Mouse (Mus musculus) forebrain, embryonic 16.5 days (tissue): ENCODE results near the gene Igbp1b. TPM values are rescaled to one million over a fixed set of nuclear protein-coding genes. Genes with fewer than 3 reads are reported as not detected.

Experiments used
- ATAC-seq: fragments of 200-750 bp; cut with Nextera tagmentation; 2 replicates; pipeline ENCODE4 v1.8.0; 2017; ENCODE audit warnings: mild to moderate bottlenecking, moderate library complexity
- H3K27ac ChIP-seq: fragments of 300-500 bp; sonication (generic); 2 replicates; pipeline ENCODE4 v1.5.1; 2014; ENCODE audit warnings: low read length, control low read depth
- H3K27me3 ChIP-seq: fragments of 300-500 bp; sonication (generic); replicated peaks from 2 replicates; pipeline ENCODE4 v1.6.1; 2014; ENCODE audit warnings: low read length; ENCODE audit not compliant: control insufficient read depth, insufficient read depth
- H3K36me3 ChIP-seq: fragments of 300-500 bp; sonication (generic); 2 replicates; pipeline ENCODE4 v1.6.1; 2014; ENCODE audit not compliant: control insufficient read depth, insufficient read depth
- H3K4me1 ChIP-seq: fragments of 300-500 bp; sonication (generic); replicated peaks from 2 replicates; pipeline ENCODE4 v1.6.1; 2014; ENCODE audit warnings: low read length; ENCODE audit not compliant: control insufficient read depth, insufficient read depth
- H3K4me2 ChIP-seq: fragments of 300-500 bp; sonication (generic); 2 replicates; pipeline ENCODE4 v1.6.1; 2014; ENCODE audit warnings: mild to moderate bottlenecking, low read length, control low read depth
- H3K4me3 ChIP-seq: fragments of 300-500 bp; sonication (generic); replicated peaks from 2 replicates; pipeline ENCODE4 v1.5.1; 2014; ENCODE audit warnings: mild to moderate bottlenecking, low read length, control low read depth
- H3K9ac ChIP-seq: fragments of 300-500 bp; sonication (generic); replicated peaks from 2 replicates; pipeline ENCODE4 v1.6.1; 2014; ENCODE audit warnings: low read depth, low read length, control low read depth
- H3K9me3 ChIP-seq: fragments of 300-500 bp; sonication (generic); 2 replicates; pipeline ENCODE4 v1.6.1; 2016; ENCODE audit warnings: low read length; ENCODE audit not compliant: control insufficient read depth
- WGBS: fragments of 180-500 bp; shearing (Covaris S2); extraction: QIAGEN DNeasy Blood & Tissue Kit; methylation state at CpG from one replicate; pipeline ENCODE4 v1.1.7; 2014; 5-methylcytosine and 5-hydroxymethylcytosine counted together
- polyA plus RNA-seq: library from polyadenylated mRNA; unstranded; fragments of >200 nt; fragmentation: Nextera tagmentation; extraction: Ambion mirVana; gene quantifications from 2 replicates; pipeline ENCODE4 v1.2.1, GENCODE M21; 2015

Igbp1b gene
- 0.57 and 0.61 TPM in 2 replicates for polyA plus RNA-seq

- Histone ChIP-seq H3K36me3 (no peaks in the 10 kb centered on the region), H3K27me3 (no peaks in the 10 kb centered on the region), H3K4me3 (no peak within 1 kb of the TSS), H3K9me3 (no peaks in the 10 kb centered on the region), H3K4me2 (no peak within 1 kb of the TSS), H3K9ac (no peak within 1 kb of the TSS), H3K4me1 (no peaks in the 10 kb centered on the region), H3K27ac (no peak within 1 kb of the TSS)
- 48% methylated on average over 3 of the region's 3 CpGs for WGBS
- ATAC-seq = peak; percentile 76
Observed at GRCm38 (mm10) chr6:138658516-138658915, at the start of gene Igbp1b. Igbp1b (minus strand) TSS chr6:138658544.

- no peaks in the 10 kb centered on the region for H3K27me3 ChIP-seq
- no peaks in the 10 kb centered on the region for H3K36me3 ChIP-seq
- H3K4me2 ChIP-seq = no peak overlapping the region
- ATAC-seq = no peak
- H3K4me3 ChIP-seq = no peak overlapping the region
- H3K9ac ChIP-seq = no peak overlapping the region
- H3K4me1 ChIP-seq = no peaks in the 10 kb centered on the region
- no peaks in the 10 kb centered on the region for H3K9me3 ChIP-seq
- no peak overlapping the region for H3K27ac ChIP-seq
Observed at GRCm38 (mm10) chr6:138682959-138683358, 24.6 kb upstream of the Igbp1b start.

- WGBS = 5% methylated on average over 2 of the region's 2 CpGs
- ATAC-seq = no peak
- H3K4me1 ChIP-seq = no peaks in the 10 kb centered on the region
Observed at GRCm38 (mm10) chr6:138672704-138673141, 14.4 kb upstream of the Igbp1b start.

DNA sequence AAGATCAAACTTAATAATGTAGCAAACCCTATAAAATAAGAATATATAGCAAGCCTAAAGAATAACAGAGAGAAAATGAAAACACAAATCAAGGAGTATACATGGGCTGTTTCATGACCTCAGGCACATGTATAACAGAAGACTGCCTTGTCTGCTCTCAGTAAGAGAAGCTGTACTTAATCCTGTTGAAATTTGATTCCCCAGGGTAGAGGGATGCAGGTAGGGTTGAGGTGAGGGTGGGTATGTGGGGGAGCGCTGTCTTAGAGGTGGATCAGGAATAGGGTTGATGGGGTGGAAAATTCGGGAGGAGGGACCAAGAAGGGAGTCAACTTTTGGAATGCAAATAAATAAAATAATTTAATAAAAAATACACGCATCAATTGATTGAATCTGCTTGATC is 7.1 kb upstream of the Igbp1b start:
- Histone ChIP-seq H3K4me3 (no peak overlapping the region), H3K9me3 (no peaks in the 10 kb centered on the region), H3K36me3 (no peaks in the 10 kb centered on the region), H3K4me1 (no peaks in the 10 kb centered on the region), H3K4me2 (no peak overlapping the region), H3K9ac (no peak overlapping the region), H3K27ac (no peak overlapping the region), H3K27me3 (no peaks in the 10 kb centered on the region)
- ATAC-seq = no peak
- WGBS = 75% methylated on average over 3 of the region's 3 CpGs

More at GRCm38 (mm10) chr6:138672704-138673141, 14.4 kb upstream of the Igbp1b start:
- H3K27ac ChIP-seq = no peak overlapping the region
- no peaks in the 10 kb centered on the region for H3K36me3 ChIP-seq
- no peaks in the 10 kb centered on the region for H3K9me3 ChIP-seq
- H3K4me3 ChIP-seq = no peak overlapping the region
- no peak overlapping the region for H3K4me2 ChIP-seq
- H3K9ac ChIP-seq = no peak overlapping the region
- no peaks in the 10 kb centered on the region for H3K27me3 ChIP-seq

DNA sequence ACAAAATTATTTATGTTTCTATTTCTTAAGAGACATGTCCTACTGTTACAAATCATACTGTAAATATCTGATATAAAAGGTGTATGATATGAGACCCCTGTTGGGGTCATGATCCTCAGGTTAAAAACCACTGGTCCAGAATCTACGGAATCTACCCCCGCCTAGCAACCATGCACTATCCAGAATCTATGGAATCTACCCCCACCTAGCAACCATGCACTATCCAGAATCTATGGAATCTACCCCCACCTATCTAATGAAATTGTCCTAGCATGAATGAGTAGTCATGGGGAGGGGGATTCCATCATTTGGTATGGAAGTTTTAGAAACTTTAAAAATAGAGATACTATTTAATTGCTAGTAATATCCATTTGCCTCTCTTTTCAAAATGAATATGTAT is 12.7 kb downstream of the Igbp1b start:
- ATAC-seq = no peak

GRCm38 (mm10) chr6:138639351-138639750 is 19.0 kb downstream of the Igbp1b start:
- no peaks in the 10 kb centered on the region for H3K36me3 ChIP-seq
- no peak for ATAC-seq
- no peak overlapping the region for H3K27ac ChIP-seq
- H3K27me3 ChIP-seq = no peaks in the 10 kb centered on the region
- H3K4me2 ChIP-seq = no peak overlapping the region
- no peak overlapping the region for H3K4me3 ChIP-seq
- no peaks in the 10 kb centered on the region for H3K4me1 ChIP-seq
- no peak overlapping the region for H3K9ac ChIP-seq
- WGBS = 77% methylated on average over 4 of the region's 4 CpGs
- H3K9me3 ChIP-seq = no peaks in the 10 kb centered on the region

More for the DNA sequence above, 12.7 kb downstream of the Igbp1b start:
- Histone ChIP-seq H3K36me3 (no peaks in the 10 kb centered on the region), H3K27ac (no peak overlapping the region), H3K4me3 (no peak overlapping the region), H3K9me3 (no peaks in the 10 kb centered on the region), H3K4me1 (no peaks in the 10 kb centered on the region), H3K27me3 (no peaks in the 10 kb centered on the region), H3K9ac (no peak overlapping the region), H3K4me2 (no peak overlapping the region)
- 97% methylated on average over 2 of the region's 2 CpGs for WGBS

- no peaks in the 10 kb centered on the region; the same call in 1 of the 2 replicates for H3K27me3 ChIP-seq
- H3K4me2 ChIP-seq = no peak overlapping the region
- no peak for ATAC-seq
- H3K9me3 ChIP-seq = no peaks in the 10 kb centered on the region
- H3K27ac ChIP-seq = no peak overlapping the region
- no peaks in the 10 kb centered on the region for H3K4me1 ChIP-seq
- no peak overlapping the region for H3K9ac ChIP-seq
- H3K36me3 ChIP-seq = no peaks in the 10 kb centered on the region
- no peak overlapping the region for H3K4me3 ChIP-seq
Observed at GRCm38 (mm10) chr6:138620786-138621185, 37.6 kb downstream of the Igbp1b start.

- no peak for ATAC-seq
- Histone ChIP-seq H3K4me1 (no peaks in the 10 kb centered on the region), H3K9ac (no peak overlapping the region), H3K27ac (no peak overlapping the region), H3K36me3 (no peaks in the 10 kb centered on the region), H3K4me3 (no peak overlapping the region), H3K27me3 (no peaks in the 10 kb centered on the region; the same call in 1 of the 2 replicates), H3K4me2 (no peak overlapping the region), H3K9me3 (no peaks in the 10 kb centered on the region)
- WGBS = 80% methylated on average over 3 of the region's 3 CpGs
Observed at GRCm38 (mm10) chr6:138618396-138618795, 39.9 kb downstream of the Igbp1b start.
